Mouse (Mus musculus) kidney, postnatal 10 days (tissue): ENCODE measurements around the gene Ager.

Source experiments
- DNase-seq: peaks from one replicate; pipeline ENCODE4 v3.0.0; 2021; ENCODE audit warnings: mixed read lengths

The Ager gene

GRCm38 (mm10) chr17:34632261-34632691, 34.6 kb downstream of the Ager start:
- DNase-seq = peak; percentile 87

- DNase-seq = no peak
Measured at GRCm38 (mm10) chr17:34635671-34636070, 38.0 kb downstream of the Ager start.

GRCm38 (mm10) chr17:34637459-34637858, 39.8 kb downstream of the Ager start:
- DNase-seq = no peak

- DNase-seq = no peak
Measured at GRCm38 (mm10) chr17:34639461-34640255, 42.0 kb downstream of the Ager start.

GRCm38 (mm10) chr17:34640778-34641601, 43.3 kb downstream of the Ager start:
- DNase-seq = peak; percentile 65

DNA sequence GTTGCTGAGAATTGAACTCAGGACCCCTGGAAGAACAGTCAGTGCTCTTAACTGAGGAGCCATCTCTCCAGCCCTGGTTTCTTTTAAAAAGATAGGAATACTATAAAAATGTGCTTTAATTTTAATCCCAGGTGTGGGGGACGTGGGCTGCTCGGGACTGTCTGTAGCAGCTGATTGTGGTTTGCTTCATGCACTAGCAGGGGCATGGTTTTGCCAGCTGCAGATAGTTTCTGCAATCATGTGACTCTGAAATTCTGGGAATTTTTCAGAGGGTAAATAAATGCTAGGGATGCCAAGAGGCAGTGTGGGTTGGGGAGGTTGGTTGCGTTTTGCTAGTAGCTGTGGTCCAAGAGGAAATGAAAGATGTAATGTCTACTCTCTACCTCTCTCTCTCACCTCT, 44.3 kb downstream of the Ager start:
- no peak for DNase-seq

DNA sequence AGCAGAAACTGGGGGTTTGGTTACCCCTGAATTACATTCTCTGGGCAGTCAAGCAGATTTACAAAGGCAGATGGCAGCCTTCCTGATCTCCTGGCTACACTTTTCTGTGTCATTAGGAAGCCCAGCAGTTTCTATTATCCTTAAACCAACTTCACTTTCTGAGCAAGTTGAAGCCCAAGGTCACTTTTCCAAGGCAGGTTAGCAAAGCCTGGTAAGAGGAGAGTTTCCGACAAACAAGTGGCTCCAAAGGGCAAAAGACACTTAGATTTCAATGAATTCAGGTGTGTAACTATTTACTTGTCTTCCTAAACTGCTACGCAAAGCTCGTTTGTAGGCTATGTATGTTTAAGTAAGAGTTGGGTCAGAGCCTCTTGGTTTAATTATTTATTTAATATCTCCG, 45.7 kb downstream of the Ager start:
- no peak for DNase-seq

DNA sequence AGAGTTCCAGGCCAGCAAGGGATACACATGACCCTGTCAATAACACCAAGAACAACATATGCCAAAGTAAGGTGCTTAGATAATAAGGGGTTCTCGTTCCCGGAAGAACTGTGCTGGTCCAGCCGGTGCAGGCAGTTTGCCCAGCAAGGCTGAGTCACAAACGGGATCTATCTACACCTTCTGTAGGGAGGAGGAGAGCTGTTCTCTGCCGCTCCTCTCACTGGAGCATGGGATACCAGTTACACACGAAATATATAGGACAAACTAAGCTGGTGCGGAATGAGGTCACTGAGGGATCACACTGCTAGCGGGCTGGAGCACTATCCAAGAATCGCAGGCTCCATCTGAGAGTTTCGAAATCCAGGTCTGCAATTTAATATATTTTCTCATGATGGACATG, 46.3 kb downstream of the Ager start:
- DNase-seq = no peak

DNA sequence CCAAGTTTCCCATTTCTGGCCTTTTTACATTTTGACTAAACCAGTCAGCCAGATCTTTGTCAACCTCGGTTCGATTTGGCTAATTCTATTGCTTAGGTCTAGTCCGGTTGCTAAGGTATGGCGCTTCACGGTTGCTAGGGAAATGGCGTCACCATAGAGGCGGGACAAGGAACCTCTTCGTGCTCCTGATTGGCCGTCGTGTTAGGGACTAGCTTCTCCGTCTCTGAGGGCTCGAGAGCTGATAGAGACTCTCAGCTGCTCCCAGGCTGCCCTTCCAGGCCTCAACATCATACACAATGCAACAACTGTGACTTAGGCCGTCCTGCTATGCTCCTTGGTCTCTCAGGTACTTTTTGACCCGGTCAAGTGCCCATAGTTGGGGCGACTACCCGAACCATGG, 46.9 kb downstream of the Ager start, which contains the start of gene Fkbpl:
TSS of gene Fkbpl (plus strand) at position 157 of the 400 bp plus-strand sequence.
- DNase-seq = peak; percentile 97

DNA sequence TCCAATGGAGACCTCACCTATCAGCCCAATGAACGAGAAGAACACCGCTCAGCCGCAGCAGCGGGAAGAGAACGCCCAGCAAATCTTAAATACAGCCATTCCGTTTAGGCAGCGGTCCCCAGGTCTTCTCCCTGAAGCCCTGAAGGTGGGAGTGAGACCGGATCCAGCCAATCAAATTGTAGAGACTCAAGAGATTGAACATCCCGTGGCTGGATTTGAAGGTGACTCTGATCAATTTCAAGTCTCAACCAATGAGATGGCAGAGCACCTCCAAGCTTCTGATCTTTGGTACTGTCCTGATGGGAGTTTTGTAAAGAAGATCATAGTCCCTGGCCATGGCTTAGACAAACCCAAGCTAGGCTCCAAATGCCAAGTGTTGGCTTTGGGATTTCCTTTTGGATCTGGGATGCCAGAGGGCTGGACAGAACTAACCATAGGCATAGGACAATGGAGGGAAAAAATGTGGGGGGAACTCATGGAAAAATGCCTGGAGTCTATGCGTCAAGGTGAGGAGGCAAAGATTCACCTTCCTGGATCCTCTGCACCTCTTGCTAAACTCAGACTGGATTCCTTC, 47.7 kb downstream of the Ager start:
- no peak for DNase-seq

- peak; percentile 46 for DNase-seq
Measured at GRCm38 (mm10) chr17:34645831-34646511, 48.3 kb downstream of the Ager start.

GRCm38 (mm10) chr17:34646906-34647787, 49.5 kb downstream of the Ager start, which contains the start of gene Atf6b:
TSS of gene Atf6b (plus strand) at chr17:34647146.
- peak; percentile 97 for DNase-seq

- DNase-seq = no peak
Measured at GRCm38 (mm10) chr17:34648141-34648890, 50.7 kb downstream of the Ager start.

GRCm38 (mm10) chr17:34649106-34649864, 51.6 kb downstream of the Ager start:
- DNase-seq = no peak
